ENCODE assay signal across 22 mouse cellular contexts in the genomic region with DNA sequence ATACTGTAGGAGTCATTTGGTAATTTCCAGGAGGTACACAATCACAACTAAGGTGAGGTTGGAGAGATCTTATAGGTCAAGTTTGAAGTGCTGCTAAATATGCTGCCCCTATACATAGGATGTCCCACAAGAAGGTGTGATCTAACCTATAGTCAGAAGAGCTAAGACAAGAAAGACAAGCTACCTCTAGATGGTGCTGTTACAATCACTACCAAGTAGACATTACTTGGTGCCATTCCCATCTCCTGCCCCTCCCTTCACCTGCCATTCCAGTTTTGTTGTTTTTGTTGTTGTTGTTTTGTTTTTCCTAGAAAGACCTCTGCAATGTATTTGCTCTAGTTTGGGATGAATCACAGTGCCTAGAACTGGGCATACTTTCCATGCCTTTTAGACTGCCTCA.
DNase-seq lines count a peak whose midpoint lies in the region; ATAC-seq and TF ChIP-seq lines count a peak whose summit lies in the region.
"Had no signal": no experiment of that assay in that cellular context is flagged by ENCODE, and none has a peak within 500 bp of the region (broad histone marks: within the 10 kb centered on the region; RNA-seq: fewer than 3 reads in every experiment).

No protein-coding gene starts in this region.

- H3K4me3 ChIP-seq in intestine, postnatal 0 days (ENCODE audit: low read depth, low read length) = no peak overlapping the region
- H3K4me3 ChIP-seq in intestine, embryonic 16.5 days (ENCODE audit: low read length) = no peak overlapping the region
- H3K4me3 ChIP-seq: forebrain, embryonic 10.5 days; neural tube, embryonic 12.5 days had no signal

- no peak overlapping the region for H3K4me2 ChIP-seq in intestine, postnatal 0 days (replicated peaks; ENCODE audit: low read depth)
- no peak overlapping the region for H3K4me2 ChIP-seq in intestine, embryonic 16.5 days (ENCODE audit: low read depth, low read length)
- H3K4me2 ChIP-seq: liver, embryonic 11.5 days; neural tube, embryonic 12.5 days had no signal

- 0 out of 2 replicates have a peak, but pooled peaks have one; percentile 33 for TF ChIP-seq CTCF in intestine, postnatal 0 days (IDR thresholded peaks at IDR 0.05; ENCODE audit: low read depth)

- H3K36me3 ChIP-seq in intestine, postnatal 0 days (ENCODE audit: control insufficient read depth, insufficient read depth) = no peaks in the 10 kb centered on the region
- H3K36me3 ChIP-seq in intestine, embryonic 16.5 days (ENCODE audit: control insufficient read depth, insufficient read depth, low read length) = no peaks in the 10 kb centered on the region
- H3K36me3 ChIP-seq: forebrain, embryonic 10.5 days; neural tube, embryonic 12.5 days had no signal

- intact Hi-C loops in gastrocnemius, postnatal 36 days (cut with DNase I) = no loop called here

- H3K27me3 ChIP-seq in intestine, postnatal 0 days (replicated peaks; ENCODE audit: control insufficient read depth, insufficient read depth, low read length) = no peaks in the 10 kb centered on the region
- H3K27me3 ChIP-seq in intestine, embryonic 16.5 days (replicated peaks; ENCODE audit: control insufficient read depth, insufficient read depth, low read length) = no peaks in the 10 kb centered on the region; the same call in 1 of the 2 replicates
- H3K27me3 ChIP-seq: neural tube, embryonic 12.5 days had no signal

- DNase-seq in CD4-positive, CD25-positive, alpha-beta regulatory T cell, adult 2 months (ENCODE audit: low read depth, low spot score) = peak; percentile 1
- DNase-seq in retina, embryonic 14.5 days (ENCODE audit: low spot score) = peak; percentile 37
- no peak for DNase-seq in retina, postnatal 1 day
- no peak for DNase-seq in gastrocnemius, postnatal 36 days
- DNase-seq in adrenal gland, postnatal 10 days = no peak
- DNase-seq: heart, adult 18-20 months; heart, postnatal 4 days; kidney, adult 18-20 months; kidney, postnatal 10 days; layer of hippocampus, adult 9-11 months; lung, adult 18-20 months; lung, postnatal 36 days; spleen, adult 18-20 months; thymus, adult 18-20 months; thymus, postnatal 4 days had no signal

- H3K27ac ChIP-seq in intestine, postnatal 0 days (ENCODE audit: low read depth, low read length) = no peak overlapping the region
- H3K27ac ChIP-seq in intestine, embryonic 16.5 days (ENCODE audit: low read length) = no peak overlapping the region
- H3K27ac ChIP-seq: forebrain, embryonic 10.5 days; neural tube, embryonic 12.5 days had no signal

- H3K9ac ChIP-seq in intestine, postnatal 0 days (ENCODE audit: low read depth, low read length) = no peak overlapping the region
- H3K9ac ChIP-seq in intestine, embryonic 16.5 days (ENCODE audit: low read depth, low read length) = no peak overlapping the region
- H3K9ac ChIP-seq: neural tube, embryonic 12.5 days had no signal

- H3K4me1 ChIP-seq in intestine, postnatal 0 days (replicated peaks; ENCODE audit: control insufficient read depth, insufficient read depth, low read length) = no peaks in the 10 kb centered on the region
- no peaks in the 10 kb centered on the region for H3K4me1 ChIP-seq in intestine, embryonic 16.5 days (ENCODE audit: control insufficient read depth, insufficient read depth, low read length)
- H3K4me1 ChIP-seq: forebrain, embryonic 10.5 days; neural tube, embryonic 12.5 days had no signal

- ATAC-seq in CD4-positive, CD25-positive, alpha-beta regulatory T cell, adult 4 months = no peak
- no peak for ATAC-seq in intestine, postnatal 0 days
- ATAC-seq in intestine, embryonic 16.5 days = no peak
- ATAC-seq: hindbrain, embryonic 16.5 days had no signal

- no peaks in the 10 kb centered on the region for H3K9me3 ChIP-seq in intestine, postnatal 0 days (ENCODE audit: control insufficient read depth)
- H3K9me3 ChIP-seq in intestine, embryonic 16.5 days (ENCODE audit: control insufficient read depth, low read length) = no peaks in the 10 kb centered on the region
- H3K9me3 ChIP-seq: forebrain, embryonic 10.5 days; neural tube, embryonic 12.5 days had no signal

Comparison
In these comparisons a context has a peak if more than half of its experiments do, and no peak if none do; other contexts are left out.
1. DNase-seq: peak in CD4-positive, CD25-positive, alpha-beta regulatory T cell, adult 2 months (single experiment) and retina, embryonic 14.5 days (single experiment); none in retina, postnatal 1 day (single experiment), gastrocnemius, postnatal 36 days (0 of 2) and adrenal gland, postnatal 10 days (single experiment).